Mouse (Mus musculus): ENCODE data around the gene Slc12a8. TPM values are rescaled to one million over a fixed set of nuclear protein-coding genes. Genes with fewer than 3 reads are reported as not detected.
A peak's percentile ranks its signal among the peaks of the same experiment; 100 is the strongest.

The Slc12a8 gene
- total RNA-seq, 2 experiments from 2014 or later = 0.92 to 1.3 TPM

DNA sequence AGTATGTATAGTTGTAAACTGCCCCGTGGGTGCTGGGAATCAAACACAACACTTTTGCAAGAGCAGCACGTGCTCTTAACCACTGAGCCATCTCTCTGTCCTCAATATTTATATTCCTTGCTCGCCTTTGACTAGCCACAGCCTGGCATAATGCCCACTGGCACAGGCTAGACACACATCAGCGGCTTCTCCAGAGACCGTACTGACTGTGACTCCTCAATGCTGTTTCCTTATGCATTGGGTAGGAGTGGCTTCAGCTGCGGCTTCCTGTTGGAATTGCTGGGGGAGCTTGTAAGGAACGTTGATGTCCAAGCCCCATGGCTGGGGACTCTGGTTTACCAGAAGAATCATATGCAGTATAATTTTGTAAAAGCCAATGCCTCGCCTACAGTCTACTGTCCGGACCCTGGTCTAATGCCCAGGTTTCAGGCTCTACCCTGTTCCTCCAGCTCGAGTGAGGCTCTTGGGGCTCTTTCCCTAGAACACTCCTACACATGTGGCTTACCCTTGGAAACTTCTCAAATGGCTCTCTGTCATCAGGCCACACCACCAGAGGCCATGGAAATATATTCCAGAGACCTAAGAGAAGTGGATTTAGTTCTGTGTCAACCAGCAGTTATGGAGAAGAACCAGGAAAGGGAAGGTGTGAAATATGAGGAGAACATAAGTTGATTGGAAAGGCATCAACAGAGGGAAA is 158.2 kb downstream of the Slc12a8 start:
- DNase-seq = no peak

GRCm38 (mm10) chr16:33675848-33676184 is 158.7 kb downstream of the Slc12a8 start:
- no peak for DNase-seq

DNA sequence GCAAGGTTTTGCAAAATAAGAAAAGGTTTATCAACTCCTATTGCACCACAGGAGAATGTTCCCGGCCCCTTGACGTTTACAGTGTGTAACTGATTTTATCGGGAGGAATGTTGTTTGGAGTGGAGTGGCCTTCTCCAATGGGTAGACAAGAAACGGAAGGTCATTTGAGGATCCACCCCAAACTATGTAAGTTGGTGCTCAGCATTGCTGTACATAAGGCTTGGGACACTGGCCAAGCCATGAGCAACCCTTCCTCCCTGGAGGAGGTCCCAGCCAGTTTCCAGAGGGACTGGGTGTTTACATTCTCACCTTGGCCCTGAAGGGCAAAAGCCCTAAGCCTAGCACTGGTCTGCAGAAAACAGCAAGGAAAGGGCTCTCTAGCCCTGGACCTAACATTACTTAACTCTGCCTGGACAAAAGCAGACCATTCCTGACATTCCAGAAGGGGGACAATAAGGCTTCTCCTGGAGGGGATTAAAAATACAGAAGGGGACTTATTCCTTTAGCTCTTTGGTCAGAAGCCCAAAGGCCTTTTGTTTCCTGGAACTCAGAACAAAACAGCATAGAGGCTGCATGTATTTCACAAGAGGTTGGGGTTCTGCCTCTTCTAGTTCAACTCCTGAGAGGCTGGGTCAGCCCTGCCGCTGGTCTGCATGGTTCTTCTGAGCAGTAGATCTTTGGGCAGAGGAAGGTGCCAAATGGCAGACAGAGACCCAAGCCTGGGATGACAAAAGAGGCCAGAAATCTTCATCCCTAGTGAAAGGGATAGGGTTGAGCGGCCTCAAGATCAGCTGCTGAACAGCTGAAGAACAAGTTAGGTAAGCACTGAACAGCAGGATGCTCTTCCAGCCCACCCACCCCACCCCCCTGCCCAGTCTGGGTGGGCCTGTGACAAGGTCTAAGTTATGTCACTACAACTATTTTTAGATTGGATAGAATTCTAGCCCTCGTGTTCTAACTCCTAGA is 159.5 kb downstream of the Slc12a8 start:
- peak; percentile 79 for DNase-seq

DNA sequence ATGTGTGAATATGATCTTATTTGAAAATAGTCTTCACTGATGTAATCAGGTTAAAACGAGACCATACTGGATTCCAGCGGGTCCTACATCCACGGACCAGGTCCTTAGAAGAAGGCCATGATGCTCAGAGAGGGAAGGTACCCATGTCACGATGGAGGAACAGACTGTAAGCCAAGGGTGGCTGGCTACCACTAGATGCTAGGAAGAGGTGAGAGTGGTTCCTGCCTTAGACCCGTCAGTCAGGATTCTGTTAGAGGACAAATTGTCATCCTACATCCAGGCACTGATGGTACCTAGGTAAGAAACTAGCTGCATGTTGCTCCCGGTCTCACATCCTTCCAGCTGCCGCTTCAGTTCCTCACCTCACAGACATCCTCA is 160.2 kb downstream of the Slc12a8 start:
- no peak for DNase-seq

- DNase-seq = no peak
Measured at GRCm38 (mm10) chr16:33677901-33678300, 160.8 kb downstream of the Slc12a8 start.

GRCm38 (mm10) chr16:33680271-33680670 is 163.1 kb downstream of the Slc12a8 start:
- no peak for DNase-seq

- DNase-seq = peak; percentile 56
Measured at GRCm38 (mm10) chr16:33680816-33681215, 163.7 kb downstream of the Slc12a8 start.

- no peak for DNase-seq
Measured at GRCm38 (mm10) chr16:33681661-33682060, 164.5 kb downstream of the Slc12a8 start.

DNA sequence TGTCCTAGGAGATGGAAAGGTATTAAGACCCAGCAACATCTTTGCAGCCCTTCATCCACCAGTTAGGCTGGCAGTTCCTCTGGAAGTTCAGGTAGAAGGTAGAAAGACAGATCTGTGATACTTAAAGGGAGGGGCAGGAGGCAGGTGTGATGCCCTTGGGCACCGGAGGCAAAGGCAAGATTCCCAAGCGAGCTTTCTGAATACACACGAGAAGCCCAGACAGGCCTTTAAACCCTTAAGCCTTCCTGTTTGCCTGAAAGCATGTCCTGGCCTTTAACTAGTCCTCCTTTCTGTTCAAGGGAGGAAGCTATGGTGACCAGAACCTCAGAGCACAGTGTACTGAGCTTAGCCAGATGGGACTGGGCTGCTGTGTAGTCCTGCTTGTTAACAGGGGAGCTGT is 165.5 kb downstream of the Slc12a8 start:
- DNase-seq = no peak

DNA sequence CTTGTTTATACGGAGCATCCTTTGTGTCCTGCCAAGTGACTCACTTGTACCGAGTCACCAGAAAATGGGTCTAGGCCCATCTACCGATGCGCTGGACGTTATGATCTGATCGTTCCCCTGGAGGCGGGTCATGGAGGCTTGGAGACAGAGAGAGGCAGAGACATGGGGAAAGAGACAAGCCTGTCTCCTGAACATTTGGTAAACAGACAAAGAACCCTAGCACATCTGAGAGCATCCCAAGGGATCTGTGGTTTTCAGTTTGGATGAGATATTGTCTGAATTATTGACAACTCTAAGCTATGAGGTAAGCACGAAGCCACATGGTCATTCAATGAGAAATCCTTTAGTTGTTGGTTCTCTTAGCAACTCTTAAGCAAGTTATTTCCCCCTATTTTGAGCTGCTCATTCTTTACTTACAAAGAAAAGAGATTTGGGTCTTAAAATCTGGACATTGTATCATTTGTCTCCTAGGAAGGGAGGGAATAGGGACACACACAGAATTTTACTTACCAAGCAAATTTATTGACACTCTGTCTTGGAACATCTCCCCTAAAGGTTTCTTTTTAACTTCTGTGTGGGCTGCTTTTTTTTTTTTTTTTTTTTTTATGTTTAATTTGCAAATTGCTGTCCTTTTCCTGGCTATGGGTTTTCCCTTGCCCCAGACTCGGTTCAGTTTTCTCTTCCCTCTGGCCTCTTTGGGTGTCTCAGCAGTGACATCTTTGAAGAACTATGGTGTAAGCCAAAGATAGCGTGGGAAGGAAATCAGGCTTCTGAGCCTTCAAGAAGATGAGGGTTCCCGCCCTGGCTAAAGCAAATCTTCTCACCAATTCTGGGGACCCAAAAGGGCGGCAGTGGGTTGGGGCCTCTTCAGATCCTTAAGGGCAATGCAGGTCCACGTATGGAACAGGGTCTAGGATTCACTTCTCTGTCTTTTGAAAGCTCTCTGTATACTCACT is 166.4 kb downstream of the Slc12a8 start:
- DNase-seq = no peak

DNA sequence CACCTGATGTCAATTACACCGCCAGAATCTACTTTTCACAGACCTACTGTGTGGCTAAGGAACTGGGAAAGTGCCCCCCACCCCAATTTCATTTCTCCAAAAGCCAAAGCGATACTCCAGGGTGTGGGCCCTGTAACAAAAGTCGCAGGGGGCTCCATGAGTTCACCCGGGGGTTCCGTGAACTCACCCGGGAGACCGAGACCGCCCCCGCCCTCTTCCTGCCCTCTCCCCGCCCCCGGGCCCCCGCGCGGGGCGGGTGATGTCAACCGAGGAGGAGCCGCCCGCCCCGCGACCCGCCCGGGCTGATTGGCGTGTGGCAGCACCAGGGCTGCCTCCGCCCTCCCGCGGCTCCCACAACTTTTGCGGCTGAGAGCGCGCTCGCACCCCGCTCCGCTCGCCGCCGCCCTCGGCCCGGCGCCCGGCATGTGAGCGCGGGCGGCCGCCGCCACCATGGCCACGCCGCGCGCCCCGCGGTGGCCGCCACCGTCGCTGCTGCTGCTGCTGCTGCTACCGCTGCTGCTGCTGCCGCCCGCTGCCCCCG is 167.1 kb downstream of the Slc12a8 start, which contains the start of gene Heg1:
TSS of gene Heg1 (plus strand) at position 209 of the 541 bp plus-strand sequence.
- peak; percentile 91 for DNase-seq

GRCm38 (mm10) chr16:33684703-33685701 is 167.9 kb downstream of the Slc12a8 start:
- no peak for DNase-seq

- DNase-seq = no peak
Measured at GRCm38 (mm10) chr16:33686056-33686455, 168.9 kb downstream of the Slc12a8 start.

GRCm38 (mm10) chr16:33687724-33688123 is 170.6 kb downstream of the Slc12a8 start:
- DNase-seq = no peak

GRCm38 (mm10) chr16:33690975-33691747 is 174.0 kb downstream of the Slc12a8 start:
- no peak for DNase-seq

- no peak for DNase-seq
Measured at GRCm38 (mm10) chr16:33693553-33693952, 176.4 kb downstream of the Slc12a8 start.

DNA sequence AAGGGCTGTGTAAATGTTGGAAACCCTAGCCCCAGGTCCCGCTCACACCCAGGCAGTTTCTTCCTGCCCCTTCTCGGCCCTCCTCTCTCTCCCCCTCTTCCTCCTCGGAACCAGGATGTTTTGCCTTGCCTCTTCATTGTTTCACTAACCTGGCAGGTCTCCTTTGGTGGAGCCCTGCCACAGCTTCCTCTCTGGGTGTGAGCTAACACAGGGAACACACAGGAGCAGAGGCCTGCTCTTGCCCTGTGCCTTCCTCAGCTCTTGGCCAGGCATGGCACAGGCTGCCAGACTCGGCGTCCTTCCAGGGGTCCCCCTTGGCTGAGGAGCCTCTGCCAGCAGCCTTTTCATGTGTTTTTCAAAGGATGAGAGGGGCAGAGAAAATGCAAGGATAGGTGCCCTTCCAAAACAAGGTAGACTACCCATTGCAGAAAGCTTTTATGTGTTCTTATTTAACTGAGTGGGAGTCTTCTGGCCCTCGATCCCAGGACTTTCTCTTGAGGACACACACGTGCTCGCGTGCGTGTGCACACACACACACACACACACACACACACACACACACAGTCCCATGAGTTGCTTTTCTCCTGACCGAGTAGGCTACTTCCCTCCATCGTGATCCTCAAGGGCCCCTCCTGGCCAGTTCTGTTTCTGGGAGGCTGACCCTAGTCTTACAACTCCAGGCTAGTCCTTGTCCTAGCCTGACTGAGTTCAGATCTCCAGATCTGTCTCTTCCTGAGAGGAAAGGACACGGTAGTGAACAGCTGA is 179.9 kb downstream of the Slc12a8 start:
- DNase-seq = peak; percentile 65

- no peak for DNase-seq
Measured at GRCm38 (mm10) chr16:33697576-33698276, 180.6 kb downstream of the Slc12a8 start.

Data from heart, postnatal 4 days (tissue).